Mouse (Mus musculus) frontal cortex, postnatal 10 days (tissue): ENCODE measurements around the gene Fgd6.

Experiments
- DNase-seq, 2 experiments: peaks; one replicate each; pipeline ENCODE4 v3.0.0; 2022; ENCODE audit warnings: low spot score in 2 of 2, mixed read lengths in 1 of 2

Gene Fgd6

DNA sequence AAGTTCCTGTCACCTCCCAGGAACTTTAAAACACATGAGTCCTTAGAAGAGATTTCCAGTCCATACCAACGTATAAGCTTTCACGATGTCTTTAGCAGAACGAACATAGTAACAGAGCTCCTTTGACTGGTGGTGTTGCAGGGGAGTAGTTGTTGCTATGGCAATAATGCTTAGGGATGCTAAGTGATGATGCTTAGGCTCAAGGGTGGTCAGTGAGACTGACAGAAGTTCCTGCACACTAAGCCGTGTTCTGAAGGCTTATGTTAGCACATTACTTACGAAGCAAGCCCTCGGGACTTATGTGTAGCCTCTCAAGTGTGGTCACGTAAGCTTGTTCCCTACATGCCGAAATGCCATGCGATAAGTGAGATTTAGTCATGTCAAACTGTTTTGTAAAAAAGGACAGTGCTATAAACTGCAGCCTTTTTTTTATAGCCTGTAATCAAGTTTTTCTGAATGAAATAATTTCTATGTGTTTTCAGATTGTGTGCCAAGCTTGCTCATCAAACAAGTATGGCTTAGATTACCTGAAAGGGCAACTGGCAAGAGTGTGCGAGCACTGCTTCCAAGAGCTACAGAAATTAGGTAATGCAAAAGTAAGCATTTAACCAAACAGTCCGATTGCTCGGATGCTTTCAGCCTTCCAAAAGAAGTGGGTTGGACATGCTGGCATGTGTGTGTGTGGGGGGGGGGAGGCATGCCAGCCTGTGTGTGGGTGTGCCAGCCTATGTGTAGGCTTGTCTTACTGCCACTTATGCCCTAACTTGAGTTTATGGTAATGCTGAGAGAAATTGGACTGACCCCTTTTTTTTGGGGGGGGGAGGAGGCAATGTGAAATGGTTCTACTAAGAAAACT, 99.0 kb downstream of the Fgd6 start:
- no peak for DNase-seq

DNA sequence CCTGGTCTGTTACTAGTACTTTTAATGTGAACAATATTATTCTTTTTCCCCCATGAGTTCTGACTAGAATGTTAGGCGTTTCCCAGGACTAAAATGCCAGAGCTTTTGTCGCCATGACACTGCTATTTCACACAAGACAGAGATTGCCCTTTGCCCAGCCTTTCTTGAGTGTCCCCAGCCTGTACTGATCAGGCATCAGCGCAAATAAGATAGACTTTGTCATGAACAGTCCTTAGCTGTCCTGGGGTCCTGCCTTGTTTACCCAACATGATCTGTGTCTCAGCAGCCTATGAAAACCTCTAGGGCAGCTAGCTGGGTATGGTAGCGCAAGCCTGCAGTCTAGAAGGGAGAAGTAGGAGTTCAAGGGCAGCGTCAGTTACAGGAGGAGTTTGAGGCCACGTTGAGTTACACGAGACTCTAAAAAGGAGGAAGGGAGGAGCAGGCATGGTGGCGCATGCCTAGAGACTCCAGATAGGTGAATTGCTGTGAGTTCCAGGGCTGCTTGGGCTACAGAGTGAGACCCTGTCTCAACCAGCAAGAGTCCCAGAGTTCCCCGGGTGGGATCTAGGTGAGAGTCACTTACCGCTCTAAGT, 103.2 kb downstream of the Fgd6 start:
- no peak for DNase-seq

DNA sequence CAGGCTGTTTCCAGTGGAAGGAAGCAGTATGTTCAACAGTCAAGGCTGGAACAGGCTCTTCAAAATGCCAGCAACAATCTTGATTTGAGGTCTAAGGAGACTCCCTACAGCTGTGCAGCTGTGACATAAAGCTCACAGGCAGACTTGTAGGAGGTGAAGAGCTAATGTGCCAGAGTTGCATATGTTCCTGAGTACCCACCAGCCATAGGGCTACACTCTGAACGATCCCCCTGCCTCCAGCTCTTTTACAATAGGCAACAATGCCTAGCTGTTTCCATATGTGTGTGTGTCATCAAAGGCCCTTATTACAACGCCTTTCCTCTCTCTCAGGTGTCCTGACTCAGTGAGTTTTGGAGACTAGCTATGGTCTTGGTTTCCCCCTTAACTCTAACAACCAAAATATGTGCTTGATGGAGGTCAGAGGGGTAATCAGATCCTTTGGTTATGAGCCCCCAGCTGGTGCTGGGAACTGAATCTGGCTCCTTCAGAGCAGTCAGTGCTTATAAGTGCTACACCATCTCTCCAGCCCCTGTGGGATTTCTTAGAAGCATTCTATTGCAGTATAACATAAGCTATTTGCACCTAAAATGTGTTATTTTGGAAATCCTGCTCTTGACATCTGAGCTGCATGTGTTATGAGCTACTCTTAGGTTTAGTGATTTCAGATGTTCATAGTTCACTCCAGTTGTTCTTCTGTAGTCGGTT, 104.6 kb downstream of the Fgd6 start:
- no peak for DNase-seq

DNA sequence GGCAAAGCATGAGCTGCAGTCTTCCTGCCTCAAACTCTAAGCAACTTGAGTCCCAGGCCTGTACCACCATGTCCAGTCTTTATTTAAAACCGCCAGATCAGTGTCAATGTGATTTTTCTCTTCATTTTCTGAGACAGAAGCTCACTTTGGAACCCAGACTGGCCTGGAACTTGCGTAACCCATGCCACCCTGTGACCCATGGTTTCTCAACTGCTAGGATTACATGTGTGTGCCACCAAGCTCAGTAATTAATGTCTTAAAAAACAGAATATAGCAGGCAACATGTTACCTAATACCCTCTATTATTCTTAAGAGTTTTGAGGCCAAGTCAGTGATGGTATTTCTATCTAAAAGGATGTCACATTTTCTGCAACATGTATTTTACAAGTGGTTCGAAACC, 106.6 kb downstream of the Fgd6 start:
- DNase-seq = no peak

DNA sequence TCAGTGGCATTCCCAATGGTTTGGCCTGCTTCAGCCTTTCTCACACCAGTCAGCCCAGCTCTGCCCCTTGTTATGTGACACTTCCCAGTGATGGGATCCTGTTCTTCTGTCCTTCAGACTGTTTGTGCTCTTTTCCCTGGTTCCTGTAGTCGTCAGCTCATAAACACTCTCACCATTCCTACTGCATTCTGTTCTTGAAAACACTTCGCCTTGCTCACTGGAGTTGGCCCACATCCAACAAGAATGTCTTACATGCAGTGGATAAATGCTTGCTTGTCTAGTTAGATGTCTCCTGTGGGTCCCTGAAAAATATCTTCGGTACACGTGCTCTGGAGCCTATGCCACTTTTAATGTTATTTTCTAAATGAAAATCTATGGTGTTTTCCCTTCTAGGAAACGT, 108.8 kb downstream of the Fgd6 start:
- DNase-seq = no peak

DNA sequence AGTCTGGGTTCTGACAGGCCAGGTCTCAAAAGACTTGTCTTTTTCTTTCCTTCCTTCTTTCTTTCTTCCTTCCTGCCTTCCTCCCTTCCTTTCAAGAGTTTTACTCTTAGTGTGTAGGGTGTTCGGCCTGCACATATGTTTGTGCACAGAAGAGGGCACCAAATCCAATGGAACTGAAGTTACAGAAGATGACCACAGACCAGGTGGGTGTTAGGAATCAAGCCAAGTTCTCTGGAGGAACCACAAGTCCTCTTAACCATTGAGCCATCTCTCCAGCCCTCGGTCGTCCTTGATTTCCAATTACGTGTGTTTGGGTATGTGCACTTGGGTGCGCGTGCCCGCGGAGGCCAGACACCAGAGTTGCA, 111.6 kb downstream of the Fgd6 start:
- no peak for DNase-seq

DNA sequence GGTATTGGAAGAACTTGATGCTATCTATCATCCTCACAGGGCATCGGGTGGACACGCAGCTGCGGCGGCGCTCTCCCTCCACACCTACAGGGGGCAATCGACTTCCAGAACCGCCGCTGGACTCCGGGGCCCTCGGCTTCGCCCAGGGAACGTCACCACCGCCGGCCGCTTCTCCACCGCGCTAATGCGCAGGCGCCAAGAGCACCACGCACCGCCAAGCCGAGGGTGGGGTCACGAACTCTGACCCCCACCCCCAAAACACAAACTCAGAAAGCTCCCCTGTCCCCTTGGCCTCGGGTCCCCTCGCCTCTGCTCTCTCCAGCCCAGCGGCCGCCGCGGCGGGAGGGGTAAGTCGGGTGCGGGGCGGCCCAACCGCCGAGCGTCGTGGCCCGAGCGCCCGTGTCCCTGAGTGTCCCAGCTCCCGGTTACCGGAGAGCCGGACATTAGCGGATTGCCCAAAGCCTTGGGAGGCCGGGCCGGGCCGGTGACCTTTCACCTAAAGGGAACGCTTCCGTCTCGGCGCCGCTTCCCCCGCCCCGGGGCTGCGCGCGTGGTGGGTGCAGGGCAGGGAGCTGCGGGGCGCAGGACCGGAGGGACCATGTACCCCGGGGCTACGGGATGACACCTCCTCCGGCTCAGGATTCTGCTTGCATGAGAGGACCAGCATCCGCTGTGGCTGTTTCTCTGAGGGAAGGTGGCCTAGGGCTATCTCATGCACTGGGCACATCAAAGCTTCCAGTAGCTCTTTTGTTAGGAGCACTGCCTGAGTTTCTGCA, 112.1 kb downstream of the Fgd6 start, which contains the start of gene Nr2c1:
TSS of gene Nr2c1 (plus strand) at position 268 of the 776 bp plus-strand sequence.
- DNase-seq = peak; percentile 85 to 90

DNA sequence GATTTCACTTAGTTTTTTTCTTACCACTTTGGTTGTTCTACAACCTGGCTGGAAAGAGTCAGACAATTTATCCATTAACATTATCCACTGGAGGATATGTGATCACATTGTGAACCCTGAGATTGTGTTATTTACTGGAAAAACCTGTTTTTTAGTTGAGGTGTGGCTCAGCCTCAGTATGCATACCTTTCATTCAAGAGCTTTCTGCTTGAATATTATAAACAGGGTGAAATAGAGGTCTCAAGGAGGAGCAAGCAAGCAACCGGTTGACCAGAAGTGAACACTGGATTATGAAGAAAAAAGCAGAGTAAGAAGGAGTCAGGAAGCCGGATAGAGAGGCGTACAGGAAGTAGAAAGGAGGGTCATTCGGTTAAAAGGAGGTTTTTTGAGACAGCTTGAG, 115.7 kb downstream of the Fgd6 start:
- DNase-seq = no peak

DNA sequence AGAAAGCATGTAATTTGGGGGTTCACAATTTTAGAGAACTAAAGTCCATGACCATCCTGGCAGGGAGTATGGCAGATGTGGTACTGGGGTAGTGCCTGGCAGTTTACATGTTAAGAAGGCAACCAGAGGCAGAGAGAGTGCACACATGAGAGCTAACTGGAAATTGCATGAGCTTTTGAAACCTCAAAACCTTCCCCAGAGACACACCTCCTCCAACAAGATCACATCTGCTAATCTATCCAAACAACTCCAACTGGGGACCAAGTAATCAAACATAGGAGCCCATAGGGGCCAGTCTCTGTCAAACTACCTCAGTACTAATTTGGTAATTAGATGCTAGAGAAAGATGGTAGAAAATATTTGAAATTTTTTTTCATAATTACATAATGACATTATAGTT, 118.0 kb downstream of the Fgd6 start:
- no peak for DNase-seq

DNA sequence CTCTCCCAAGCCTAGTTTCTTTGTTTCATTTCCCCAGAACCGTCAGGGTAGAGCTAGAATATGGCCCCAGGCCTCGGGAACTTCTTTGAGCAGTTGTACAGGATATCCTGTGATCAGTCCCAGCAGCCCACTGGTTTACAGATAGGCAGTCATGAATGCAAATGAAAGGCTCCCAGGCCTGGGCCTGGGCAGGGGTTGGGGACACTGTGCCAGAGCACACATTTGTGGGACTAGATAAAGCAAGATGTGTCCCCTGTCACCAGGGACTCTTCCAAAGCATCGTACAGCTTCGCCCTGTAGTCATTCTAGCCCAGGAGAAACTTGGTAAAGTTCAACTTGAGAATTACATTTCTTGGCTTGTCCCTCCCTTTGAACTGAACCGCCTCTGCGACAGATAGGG, 123.2 kb downstream of the Fgd6 start:
- no peak for DNase-seq

DNA sequence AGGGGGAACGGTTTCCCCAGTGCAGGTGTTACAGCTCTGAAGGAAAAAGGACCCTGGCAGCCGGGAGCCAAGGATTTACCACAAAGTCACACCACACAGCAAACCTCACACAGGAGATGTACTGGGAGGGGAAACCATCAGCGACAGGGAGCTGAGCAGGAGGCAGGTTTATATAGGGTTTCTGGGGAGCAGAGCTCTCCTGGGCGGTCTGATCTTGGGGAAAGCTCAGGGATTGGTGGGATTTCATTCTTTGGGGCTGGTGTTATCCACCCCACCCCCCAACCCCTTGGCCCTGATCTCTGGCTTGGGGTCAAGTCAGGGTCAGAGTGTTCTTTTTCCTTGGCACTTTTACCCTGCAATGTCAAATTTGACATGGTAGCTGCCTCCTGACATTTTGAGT, 123.6 kb downstream of the Fgd6 start:
- no peak for DNase-seq

DNA sequence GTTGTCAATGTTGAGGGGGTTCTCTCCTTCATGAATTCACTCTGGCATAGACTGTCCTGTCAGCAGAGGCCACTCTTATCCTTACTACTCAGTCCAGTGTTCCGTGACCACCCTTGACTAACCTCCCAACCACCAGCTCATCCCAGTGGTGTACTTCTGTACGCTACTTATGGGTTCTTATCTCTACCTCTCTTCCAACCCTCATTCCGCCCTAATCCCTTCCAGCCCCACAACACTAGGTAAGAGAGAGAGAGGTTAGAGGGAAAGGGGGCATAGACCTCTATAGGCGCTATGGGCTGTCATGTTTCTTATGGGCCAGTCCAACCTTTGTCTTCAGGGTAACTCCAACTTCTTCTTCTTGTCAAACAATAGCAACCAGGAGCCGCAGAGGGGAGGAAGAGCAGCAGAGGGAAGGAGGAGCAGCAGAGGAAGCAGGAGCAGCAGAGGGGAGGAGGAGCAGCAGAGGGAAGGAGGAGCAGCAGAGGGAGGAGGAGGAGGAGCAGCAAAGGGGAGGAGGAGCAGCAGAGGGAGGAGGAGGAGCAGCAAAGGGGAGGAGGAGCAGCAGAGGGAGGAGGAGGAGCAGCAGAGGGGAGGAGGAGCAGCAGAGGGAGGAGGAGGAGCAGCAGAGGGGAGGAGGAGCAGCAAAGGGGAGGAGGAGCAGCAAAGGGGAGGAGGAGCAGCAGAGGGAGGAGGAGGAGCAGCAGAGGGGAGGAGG, 125.4 kb downstream of the Fgd6 start:
- no peak for DNase-seq

DNA sequence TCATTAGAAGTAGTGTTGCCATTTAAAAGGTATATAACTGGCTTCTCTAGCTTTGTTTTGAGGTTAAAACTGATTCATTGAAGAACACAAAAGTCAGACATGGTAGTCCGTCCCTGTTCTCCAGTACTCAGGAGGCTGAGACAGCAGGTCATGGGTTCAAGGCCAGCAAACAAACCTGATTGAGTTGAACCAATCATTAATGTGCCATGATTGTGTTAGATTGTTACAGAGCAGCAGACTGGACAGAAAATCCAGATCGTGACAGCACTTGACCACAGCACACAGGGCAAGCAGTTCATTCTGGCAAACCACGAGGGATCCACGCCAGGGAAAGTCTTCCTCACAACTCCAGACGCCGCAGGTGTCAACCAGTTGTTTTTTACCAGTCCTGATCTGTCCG, 126.2 kb downstream of the Fgd6 start:
- no peak for DNase-seq

DNA sequence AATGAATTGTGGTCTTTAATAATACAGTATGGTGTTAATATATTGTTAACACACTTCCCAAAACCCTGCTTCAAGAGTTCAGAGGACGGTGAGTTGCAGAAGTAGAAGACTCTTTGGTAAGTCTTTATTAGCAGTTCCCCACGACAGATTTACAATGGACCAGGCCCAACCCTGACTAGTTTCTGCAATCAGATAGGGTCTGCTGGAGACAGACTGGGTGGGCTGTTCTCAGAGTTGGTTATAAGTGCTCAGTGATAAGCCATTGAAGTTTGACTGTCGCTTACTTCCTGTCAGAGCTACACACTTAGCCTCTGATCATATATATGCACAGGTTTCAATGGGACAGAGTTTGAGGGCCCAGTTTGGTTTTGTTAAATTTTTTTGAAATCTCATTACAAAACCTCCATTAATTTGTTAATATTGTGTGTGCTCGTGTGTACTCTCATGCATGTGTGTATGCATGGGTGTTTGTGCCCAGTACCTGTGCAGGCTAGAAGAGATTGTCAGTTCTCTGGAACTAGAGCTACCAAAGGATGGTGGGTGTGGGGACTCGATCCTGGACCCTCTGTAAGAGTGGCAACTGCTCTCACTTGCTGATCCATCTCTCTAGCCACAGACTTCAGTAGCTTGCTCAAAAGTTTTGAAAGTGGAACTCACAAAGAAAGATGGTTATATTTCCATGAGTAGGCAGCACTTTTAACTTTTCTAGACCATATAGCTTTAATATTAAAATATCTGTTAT, 128.5 kb downstream of the Fgd6 start:
- no peak for DNase-seq

DNA sequence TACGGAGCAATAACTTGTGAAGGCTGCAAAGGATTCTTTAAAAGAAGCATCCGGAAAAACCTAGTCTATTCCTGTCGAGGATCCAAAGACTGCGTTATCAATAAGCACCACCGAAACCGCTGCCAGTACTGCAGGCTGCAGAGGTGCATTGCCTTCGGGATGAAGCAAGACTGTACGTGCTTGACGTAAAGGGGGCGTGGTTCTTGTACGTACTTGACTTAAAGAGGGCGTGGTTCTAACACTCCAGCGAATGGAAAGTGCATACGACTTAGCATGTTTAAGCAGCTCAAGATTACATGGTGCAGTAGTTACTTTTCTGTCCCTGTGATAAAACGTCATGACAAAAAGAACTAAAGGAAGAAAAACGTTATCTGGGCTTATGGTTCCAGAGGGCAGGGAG, 129.6 kb downstream of the Fgd6 start:
- DNase-seq = no peak

DNA sequence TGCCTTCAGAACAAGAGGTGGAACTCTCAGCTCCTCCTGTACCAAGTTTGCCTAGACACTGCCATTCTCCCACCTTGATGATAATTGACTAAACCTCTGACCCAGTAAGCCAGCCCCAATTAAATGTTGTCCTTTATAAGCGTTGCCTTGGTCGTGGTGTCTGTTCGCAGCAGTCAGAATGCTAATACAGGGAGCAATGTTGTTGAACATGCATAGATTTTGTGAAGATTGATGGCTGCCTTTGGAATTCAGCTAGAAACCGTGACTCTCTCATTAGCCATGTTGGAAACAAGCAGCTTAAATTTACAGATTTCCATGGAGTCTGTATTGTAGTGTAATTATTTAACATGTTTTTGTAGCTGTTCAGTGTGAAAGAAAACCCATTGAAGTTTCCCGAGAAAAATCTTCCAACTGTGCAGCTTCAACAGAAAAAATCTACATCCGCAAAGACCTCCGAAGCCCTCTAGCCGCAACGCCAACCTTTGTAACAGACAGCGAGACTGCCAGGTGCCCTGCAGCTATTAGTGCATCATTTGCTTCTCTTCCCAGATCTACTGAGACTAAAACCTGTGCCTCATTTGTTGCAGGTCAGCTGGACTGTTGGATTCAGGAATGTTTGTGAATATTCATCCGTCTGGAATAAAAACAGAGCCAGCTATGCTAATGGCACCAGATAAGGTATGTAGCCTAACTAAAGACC, 131.4 kb downstream of the Fgd6 start:
- DNase-seq = no peak

DNA sequence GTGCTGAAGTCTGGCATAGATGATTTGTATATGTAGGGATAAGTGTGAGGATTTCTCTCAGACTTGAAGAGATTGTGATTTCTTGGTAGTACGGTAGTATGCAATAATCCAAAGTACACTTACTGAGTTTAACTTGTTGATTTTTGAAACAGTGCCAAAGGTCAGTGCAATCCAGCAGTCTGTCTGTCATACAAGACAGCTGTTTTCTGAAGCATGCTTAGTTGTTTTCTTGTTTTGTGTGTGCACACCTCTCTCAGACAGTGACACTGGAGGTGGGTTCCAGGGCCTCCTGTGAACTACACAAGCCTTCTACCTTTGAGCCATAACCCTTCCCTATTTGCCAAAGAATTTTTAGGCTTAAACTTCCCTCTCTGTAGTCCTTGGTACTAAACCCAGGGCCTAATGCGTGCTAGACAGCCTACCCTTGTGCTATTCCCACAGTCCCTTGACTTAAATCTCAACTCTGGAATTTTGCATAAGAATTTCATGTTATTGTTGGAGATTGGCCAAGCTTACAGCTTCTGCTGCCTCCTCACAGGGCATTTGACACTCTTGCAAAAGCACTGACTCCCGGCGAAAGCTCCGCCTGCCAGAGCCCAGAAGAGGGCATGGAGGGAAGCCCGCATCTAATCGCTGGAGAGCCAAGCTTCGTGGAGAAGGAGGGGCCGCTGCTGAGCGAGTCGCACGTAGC, 135.8 kb downstream of the Fgd6 start:
- DNase-seq = no peak

DNA sequence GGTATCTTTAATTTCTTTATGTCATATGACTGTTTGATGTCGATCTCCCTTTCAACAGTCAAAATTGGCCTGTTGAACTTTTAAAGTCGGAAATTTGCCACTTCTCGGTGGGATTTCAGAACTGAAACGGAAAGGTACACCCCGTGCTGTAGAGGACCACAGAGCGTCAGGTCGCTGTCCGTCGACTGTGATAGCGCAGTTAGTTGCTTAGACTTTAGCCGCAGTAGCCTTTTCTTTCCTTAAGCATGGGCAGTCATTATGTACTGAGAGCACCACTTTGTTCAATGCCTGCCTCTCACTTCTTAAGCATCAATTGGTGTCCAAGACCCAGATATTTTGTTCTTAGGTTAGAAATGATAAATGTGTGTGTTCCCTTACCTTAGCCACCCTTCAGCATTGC, 136.3 kb downstream of the Fgd6 start:
- DNase-seq = no peak

DNA sequence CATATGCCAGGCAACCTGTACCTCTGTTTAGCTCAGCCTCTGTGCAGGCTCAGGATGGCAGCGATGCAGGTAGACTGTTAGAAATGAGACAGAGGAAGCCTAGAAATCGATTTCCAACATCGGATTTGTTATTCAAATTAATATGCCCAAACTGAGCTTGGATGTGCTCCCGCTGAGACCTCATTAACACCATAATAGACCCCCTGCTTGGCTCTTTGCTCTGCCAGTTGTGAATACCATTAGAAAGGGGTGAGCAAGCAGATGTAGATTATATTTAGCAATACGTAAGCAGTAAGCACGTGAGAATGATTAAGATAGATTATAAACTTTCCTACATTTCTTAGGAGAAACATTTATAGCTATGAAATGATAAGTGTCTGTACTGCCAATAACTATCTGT, 136.9 kb downstream of the Fgd6 start:
- no peak for DNase-seq

DNA sequence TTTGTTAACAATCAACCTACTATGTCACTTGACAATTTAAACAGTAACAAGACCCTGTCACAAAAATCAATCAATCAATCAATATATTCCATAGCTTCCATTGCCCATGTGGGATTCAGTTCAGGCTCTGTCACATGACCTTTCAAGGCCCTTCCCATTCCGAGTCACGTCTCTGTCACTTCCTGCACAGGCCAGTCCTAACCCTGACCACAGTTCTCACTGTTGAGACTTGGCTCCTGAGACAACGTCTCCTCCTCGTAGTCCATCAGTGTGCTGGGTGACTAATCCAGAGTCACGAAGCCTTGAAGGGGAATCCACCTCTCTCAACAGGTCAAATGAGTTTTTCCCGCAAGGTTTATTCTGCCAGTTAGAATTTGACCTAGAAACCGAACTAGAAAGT, 138.9 kb downstream of the Fgd6 start:
- no peak for DNase-seq
